Mouse (Mus musculus): ENCODE measurements at regions not wholly inside any gene's neighbourhood (a gene's known extent, or its start where the extent isn't known, plus 50 kb on each side); places are given as distances from the start of the nearest gene placed in this dataset.
"Not testable (repeated sequence)": the region's sequence is repeated elsewhere in the genome, so short reads cannot be mapped to it uniquely, and the experiment has no call there.

DNA sequence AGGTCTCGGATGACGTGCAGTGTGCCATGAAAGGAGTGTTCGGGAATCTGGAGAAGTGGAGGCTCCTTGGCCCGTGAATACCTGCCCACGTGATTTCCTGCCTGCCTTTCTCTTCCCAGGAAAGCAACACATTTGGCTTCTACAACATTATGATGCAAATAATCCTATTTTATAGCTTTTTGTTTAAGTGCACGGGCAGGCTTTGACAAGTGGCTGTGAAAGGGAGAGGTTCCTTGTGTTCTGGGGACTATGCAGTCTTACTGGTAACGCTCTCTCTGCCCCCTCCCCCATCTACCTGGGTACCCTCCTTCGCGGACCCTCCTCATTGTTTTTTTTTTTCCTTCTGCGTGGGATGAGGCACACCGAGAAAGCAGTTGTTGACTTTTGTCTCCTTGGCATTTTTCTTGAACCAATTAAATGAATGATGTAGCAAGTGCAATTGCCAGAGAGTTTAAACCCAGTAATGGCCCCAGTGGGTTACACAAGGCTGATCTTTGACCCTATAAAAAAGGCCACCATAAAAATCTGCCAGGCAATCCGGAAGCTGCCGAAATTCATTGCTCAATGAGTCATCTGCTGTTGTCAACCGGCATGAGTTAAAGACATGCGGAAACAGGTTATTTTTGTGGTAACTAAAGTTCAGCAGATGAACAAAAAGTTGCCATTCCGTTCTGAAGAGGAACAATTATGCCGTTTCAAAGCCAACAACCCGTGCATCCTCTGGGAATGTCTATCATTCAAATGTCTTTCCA is 90.7 kb downstream of the Dusp6 start:
- Histone ChIP-seq H3K36me3 (ENCODE audit: poor library complexity, severe bottlenecking) (no peaks in the 10 kb centered on the region), H3K4me2 (peak overlapping the region; percentile 32; the same call in 1 of the 2 replicates), H3K27ac (no peak overlapping the region), H3K4me1 (0 out of 2 replicates have a peak, but pooled peaks cover 6% of the 10 kb centered on the region), H3K9ac (no peak overlapping the region), H3K4me3 (no peak overlapping the region), H3K27me3 (peaks cover 4% of the 10 kb centered on the region; the same call in 1 of the 2 replicates), H3K9me3 (replicated peaks) (no peaks in the 10 kb centered on the region)
- ATAC-seq, result no peak
- 45% methylated on average over 18 of the region's 18 CpGs for WGBS

DNA sequence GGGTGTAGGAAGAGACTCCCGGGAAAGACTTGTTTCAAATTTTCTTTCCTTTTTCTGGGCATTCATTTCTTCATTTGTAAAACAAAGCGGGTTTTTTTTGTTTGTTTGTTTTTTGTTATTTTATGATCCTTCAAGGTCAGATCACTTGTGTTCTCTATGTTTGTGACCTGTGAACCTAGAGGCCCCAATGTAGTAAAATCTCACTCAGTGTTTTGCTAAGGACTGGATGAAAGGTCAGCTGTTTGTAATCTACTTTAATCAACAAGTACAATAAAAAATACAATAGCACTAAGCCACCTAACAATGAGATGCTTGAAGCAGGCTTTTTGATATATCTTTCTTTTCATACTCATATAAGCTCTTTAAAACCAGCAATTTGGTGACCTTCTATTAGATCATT is 91.3 kb downstream of the Dusp6 start:
- H3K27me3 ChIP-seq, result peaks cover 4% of the 10 kb centered on the region; the same call in 1 of the 2 replicates
- no peak overlapping the region for H3K4me3 ChIP-seq
- no peak overlapping the region for H3K4me2 ChIP-seq
- no peak overlapping the region for H3K27ac ChIP-seq
- no peaks in the 10 kb centered on the region for H3K36me3 ChIP-seq (ENCODE audit: poor library complexity, severe bottlenecking)
- peaks cover 9% of the 10 kb centered on the region; the same call in 1 of the 2 replicates for H3K4me1 ChIP-seq
- no peak for ATAC-seq
- no peaks in the 10 kb centered on the region for H3K9me3 ChIP-seq (replicated peaks)
- H3K9ac ChIP-seq, result no peak overlapping the region
- 97% methylated on average over 2 of the region's 2 CpGs for WGBS

DNA sequence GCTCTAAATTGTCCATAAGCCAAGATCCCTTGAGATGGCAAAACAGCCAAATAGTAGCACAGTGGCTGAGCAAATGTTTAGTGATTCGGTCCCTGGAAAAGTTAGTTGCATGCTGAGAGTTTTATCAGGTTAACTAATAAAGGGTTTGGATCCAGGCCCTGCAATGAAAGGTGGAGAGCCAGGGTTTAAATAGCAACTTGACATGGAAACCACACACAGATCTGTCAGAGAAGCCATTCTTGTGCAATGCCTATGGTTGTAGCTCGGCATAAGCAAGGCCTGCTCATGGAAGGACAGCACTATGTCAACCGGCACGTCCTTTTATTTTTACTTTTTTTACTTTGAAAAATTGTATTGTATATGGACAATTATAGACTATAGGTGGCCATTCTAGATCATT is 92.3 kb downstream of the Dusp6 start:
- H3K9ac ChIP-seq, result no peak overlapping the region
- no peak overlapping the region for H3K27ac ChIP-seq
- WGBS, result 98% methylated on average over 4 of the region's 4 CpGs
- H3K4me3 ChIP-seq, result no peak overlapping the region
- no peaks in the 10 kb centered on the region for H3K9me3 ChIP-seq (replicated peaks)
- H3K4me1 ChIP-seq, result peaks cover 13% of the 10 kb centered on the region; the same call in 1 of the 2 replicates
- peaks cover 4% of the 10 kb centered on the region; the same call in 1 of the 2 replicates for H3K27me3 ChIP-seq
- H3K4me2 ChIP-seq, result no peak overlapping the region
- ATAC-seq, result no peak
- no peaks in the 10 kb centered on the region for H3K36me3 ChIP-seq (ENCODE audit: poor library complexity, severe bottlenecking)

DNA sequence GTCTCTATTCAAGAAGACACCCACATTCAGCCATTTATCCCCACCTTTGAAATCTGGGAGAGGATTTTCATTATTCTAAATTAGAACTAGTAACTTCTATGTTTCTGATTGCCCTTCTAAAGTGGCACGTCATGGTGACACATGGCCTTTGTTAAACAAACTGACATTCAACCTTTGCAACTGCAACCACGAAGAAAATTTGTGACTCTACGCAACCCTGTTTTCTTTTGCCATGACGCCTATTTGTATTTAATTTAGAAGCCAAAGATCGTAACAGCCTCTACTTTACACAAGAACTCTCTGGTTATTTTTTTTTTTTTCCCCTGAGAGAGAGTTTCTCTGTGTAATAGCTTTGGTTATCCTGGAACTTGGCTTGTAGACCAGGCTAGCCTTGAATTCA is 93.2 kb downstream of the Dusp6 start:
- no peak overlapping the region for H3K9ac ChIP-seq
- no peaks in the 10 kb centered on the region for H3K36me3 ChIP-seq (ENCODE audit: poor library complexity, severe bottlenecking)
- no peak overlapping the region for H3K4me3 ChIP-seq
- H3K27me3 ChIP-seq, result peaks cover 12% of the 10 kb centered on the region
- no peak overlapping the region for H3K4me2 ChIP-seq
- H3K9me3 ChIP-seq (replicated peaks), result no peaks in the 10 kb centered on the region
- H3K27ac ChIP-seq, result no peak overlapping the region
- ATAC-seq, result no peak
- H3K4me1 ChIP-seq, result peaks cover 13% of the 10 kb centered on the region; the same call in 1 of the 2 replicates
- 91% methylated on average over 5 of the region's 5 CpGs for WGBS

DNA sequence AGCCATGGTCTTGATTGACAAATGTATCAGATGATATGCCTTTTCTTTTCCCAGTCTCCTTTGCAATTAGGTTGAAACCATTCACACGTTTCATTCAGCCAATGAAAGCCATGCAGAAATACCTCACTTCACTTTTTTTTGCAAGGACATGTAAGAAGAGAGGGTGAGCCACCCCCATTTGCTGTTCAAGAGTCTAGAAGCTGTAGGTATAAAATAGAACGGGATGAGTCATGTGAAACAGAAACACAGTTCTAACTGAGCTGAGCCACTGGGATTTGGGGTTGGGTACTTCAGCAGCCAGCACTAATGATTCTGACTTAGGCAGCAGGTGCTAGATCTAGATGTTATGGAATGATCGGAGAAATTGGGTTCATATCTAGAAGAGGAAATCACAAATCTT is 93.9 kb downstream of the Dusp6 start:
- WGBS, result 85% methylated on average over 3 of the region's 3 CpGs
- Histone ChIP-seq H3K4me1 (peaks cover 13% of the 10 kb centered on the region; the same call in 1 of the 2 replicates), H3K27ac (no peak overlapping the region), H3K27me3 (peaks cover 14% of the 10 kb centered on the region), H3K9me3 (replicated peaks) (no peaks in the 10 kb centered on the region), H3K4me3 (no peak overlapping the region), H3K36me3 (ENCODE audit: poor library complexity, severe bottlenecking) (no peaks in the 10 kb centered on the region), H3K9ac (no peak overlapping the region), H3K4me2 (no peak overlapping the region)
- ATAC-seq, result no peak

DNA sequence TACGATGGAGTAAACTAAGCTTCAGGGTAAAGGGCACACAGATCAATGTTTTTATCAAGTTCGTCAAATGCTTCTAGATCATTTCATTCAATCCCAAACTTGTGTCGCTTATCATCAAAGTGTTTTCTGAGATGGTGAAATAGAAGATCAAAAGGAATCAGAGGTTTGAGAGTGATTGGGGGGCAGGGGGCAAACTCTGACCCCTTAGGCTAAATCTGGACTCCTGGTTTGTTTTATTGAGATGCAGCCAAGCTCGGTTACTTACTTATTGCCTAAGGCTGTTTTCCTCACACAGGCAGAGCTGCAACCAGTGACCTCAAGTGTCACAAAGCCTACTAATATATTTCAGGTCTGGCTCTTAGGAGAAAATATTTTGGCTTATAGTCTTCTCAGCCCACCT is 94.3 kb downstream of the Dusp6 start:
- no peaks in the 10 kb centered on the region for H3K36me3 ChIP-seq (ENCODE audit: poor library complexity, severe bottlenecking)
- ATAC-seq, result no peak
- peaks cover 18% of the 10 kb centered on the region for H3K27me3 ChIP-seq
- H3K4me2 ChIP-seq, result no peak overlapping the region
- H3K9me3 ChIP-seq (replicated peaks), result no peaks in the 10 kb centered on the region
- no peak overlapping the region for H3K27ac ChIP-seq
- no peak overlapping the region for H3K4me3 ChIP-seq
- WGBS, result 75% methylated on average over 4 of the region's 4 CpGs
- H3K4me1 ChIP-seq, result peaks cover 13% of the 10 kb centered on the region; the same call in 1 of the 2 replicates
- H3K9ac ChIP-seq, result no peak overlapping the region

DNA sequence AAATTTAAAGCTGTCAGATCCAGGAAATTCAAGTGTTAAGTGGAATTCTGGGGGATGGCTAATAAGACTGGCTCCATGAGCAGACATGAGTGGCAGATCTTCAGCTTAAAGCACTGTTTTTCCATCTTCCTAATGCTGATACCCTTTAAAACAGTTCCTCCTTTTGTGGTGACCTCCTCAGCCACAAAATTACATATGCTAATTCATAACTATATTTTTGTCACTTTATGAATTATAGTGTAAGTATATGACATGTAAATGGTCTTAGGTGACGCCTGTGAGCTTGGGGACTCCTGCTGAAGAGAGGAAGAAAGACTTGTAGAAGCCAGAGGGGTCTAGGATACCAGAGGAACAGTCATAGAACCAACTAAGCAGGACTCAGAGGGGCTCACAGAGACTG is 95.2 kb downstream of the Dusp6 start:
- Histone ChIP-seq H3K36me3 (ENCODE audit: poor library complexity, severe bottlenecking) (no peaks in the 10 kb centered on the region), H3K4me2 (no peak overlapping the region), H3K4me1 (peaks cover 13% of the 10 kb centered on the region; the same call in 1 of the 2 replicates), H3K9me3 (replicated peaks) (no peaks in the 10 kb centered on the region), H3K27me3 (peaks cover 20% of the 10 kb centered on the region), H3K27ac (no peak overlapping the region), H3K4me3 (no peak overlapping the region), H3K9ac (no peak overlapping the region)
- ATAC-seq, result no peak
- 86% methylated on average over 1 of the region's 1 CpGs for WGBS

DNA sequence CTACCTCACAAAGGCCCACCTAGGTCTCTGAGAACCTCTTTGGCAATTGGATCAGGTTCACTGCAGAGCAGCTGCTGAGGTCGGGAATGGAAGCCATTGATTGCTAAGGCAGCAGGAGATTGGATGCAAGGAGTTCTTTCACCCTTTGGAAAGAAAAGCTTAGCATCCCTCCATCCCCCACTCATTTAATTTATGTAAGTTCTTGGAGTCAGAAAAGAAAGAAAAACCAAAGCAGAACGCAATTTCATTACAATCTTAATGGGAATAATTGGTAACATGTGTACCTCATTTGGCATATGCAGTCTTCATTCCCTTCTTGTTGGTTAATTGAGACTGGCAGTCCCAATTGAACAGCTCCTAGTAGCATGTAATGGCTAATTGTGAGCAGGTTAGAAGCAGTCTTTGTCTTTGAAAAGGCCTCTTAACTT is 96.4 kb downstream of the Dusp6 start:
- no peaks in the 10 kb centered on the region; the same call in 1 of the 2 replicates for H3K9me3 ChIP-seq (replicated peaks)
- H3K4me1 ChIP-seq, result peaks cover 7% of the 10 kb centered on the region; the same call in 1 of the 2 replicates
- WGBS, result 10% methylated on average over 2 of the region's 2 CpGs
- H3K4me2 ChIP-seq, result no peak overlapping the region
- H3K9ac ChIP-seq, result no peak overlapping the region
- no peaks in the 10 kb centered on the region for H3K36me3 ChIP-seq (ENCODE audit: poor library complexity, severe bottlenecking)
- no peak overlapping the region for H3K27ac ChIP-seq
- peaks cover 20% of the 10 kb centered on the region for H3K27me3 ChIP-seq
- ATAC-seq, result peak; percentile 88
- H3K4me3 ChIP-seq, result no peak overlapping the region

DNA sequence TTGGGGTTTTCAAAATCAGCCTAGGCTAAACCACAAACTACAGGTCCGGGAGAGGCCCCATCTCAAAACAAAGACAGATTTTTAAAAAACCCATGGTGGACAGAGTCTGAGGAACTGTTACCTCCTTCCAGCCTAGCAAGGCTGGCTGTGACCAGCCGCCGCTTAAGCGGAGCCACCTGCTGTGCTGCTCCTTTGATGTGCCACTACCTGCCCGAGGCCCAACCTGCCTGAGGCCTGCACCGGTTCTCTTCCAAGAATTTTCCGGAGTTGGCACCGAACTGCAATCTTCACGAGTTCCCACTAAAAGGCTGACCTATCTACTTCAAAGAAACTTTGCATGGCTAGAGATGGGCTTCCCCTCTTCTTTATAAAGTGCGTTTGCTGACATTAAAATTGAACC is 97.6 kb downstream of the Dusp6 start:
- H3K36me3 ChIP-seq (ENCODE audit: poor library complexity, severe bottlenecking); H3K27ac ChIP-seq; H3K4me2 ChIP-seq; H3K9ac ChIP-seq; H3K4me1 ChIP-seq; H3K9me3 ChIP-seq (replicated peaks); H3K4me3 ChIP-seq; ATAC-seq: not testable (repeated sequence)
- peaks cover 20% of the 10 kb centered on the region for H3K27me3 ChIP-seq
- WGBS, result 49% methylated on average over 10 of the region's 10 CpGs

DNA sequence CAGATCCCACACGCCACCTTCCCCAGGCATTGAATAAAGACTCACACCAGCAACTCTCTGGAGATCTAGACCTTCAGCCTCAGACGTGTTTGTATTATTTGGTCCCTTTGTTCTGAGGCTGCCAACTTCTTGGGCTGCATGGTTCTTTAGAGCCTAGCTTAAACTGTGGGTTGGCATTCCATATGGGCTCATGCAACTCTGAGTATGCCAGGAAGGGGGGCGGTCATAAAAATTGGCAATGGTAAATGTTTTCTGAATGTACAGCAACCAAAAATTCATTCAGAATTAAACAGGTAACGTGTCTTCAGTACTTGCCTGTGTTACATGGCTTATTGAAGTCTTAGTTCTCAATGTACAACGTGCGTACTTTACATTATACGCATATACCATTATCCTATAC is 103.1 kb downstream of the Dusp6 start:
- Histone ChIP-seq H3K4me3 (no peak overlapping the region), H3K36me3 (ENCODE audit: poor library complexity, severe bottlenecking) (no peaks in the 10 kb centered on the region), H3K4me1 (no peaks in the 10 kb centered on the region), H3K9me3 (replicated peaks) (no peaks in the 10 kb centered on the region; the same call in 1 of the 2 replicates), H3K4me2 (no peak overlapping the region), H3K27me3 (peaks cover 8% of the 10 kb centered on the region), H3K27ac (no peak overlapping the region), H3K9ac (no peak overlapping the region)
- no peak for ATAC-seq
- WGBS, result 87% methylated on average over 7 of the region's 7 CpGs

DNA sequence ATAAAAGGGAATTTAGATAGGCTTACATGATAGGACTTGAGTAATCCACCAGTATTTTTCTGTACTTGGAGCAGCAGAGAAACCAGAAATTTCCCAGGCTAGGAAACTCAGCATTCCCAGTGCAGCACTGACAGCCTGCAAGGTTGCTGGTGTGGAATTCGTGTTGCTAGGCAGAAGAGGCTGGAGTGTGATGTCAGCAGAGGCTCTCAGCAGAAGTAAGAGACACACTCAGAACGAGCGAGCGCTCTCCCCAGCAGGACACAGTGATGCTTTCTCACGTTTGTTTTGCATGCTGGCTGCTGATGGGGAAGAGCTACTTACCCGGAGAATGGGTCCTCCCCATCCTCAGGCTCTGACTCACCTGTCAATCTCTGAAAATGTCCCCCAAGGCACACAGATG is 104.7 kb downstream of the Dusp6 start:
- 45% methylated on average over 6 of the region's 6 CpGs for WGBS
- Histone ChIP-seq H3K4me2 (no peak overlapping the region), H3K4me1 (no peaks in the 10 kb centered on the region), H3K9me3 (replicated peaks) (no peaks in the 10 kb centered on the region; the same call in 1 of the 2 replicates), H3K9ac (no peak overlapping the region), H3K27ac (no peak overlapping the region), H3K4me3 (no peak overlapping the region), H3K27me3 (no peaks in the 10 kb centered on the region), H3K36me3 (ENCODE audit: poor library complexity, severe bottlenecking) (no peaks in the 10 kb centered on the region)
- 0 out of 2 replicates have a peak, but pooled peaks have one; percentile 38 for ATAC-seq

DNA sequence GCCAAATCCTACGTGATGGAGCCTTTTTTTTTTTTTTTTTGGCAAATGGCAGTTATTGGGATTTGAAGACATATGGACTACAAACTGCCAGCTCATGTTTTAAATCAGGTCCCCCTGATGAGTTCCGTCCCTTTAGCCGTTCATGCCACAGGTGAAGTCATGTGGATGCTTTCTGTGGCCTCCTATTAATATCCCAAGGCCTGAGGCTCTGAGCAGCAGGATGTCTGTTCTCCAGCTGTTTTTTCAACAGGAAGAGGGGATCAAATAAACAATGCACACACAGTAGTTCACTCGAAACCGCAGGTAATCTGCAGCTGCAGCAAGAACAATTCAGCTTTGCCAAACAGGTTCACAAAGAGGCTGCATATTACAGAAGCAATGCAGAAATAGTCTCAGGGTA is 112.1 kb downstream of the Dusp6 start:
- WGBS, result 52% methylated on average over 5 of the region's 5 CpGs
- H3K4me2 ChIP-seq, result no peak overlapping the region
- no peak for ATAC-seq
- H3K27me3 ChIP-seq, result no peaks in the 10 kb centered on the region
- no peaks in the 10 kb centered on the region for H3K36me3 ChIP-seq (ENCODE audit: poor library complexity, severe bottlenecking)
- no peaks in the 10 kb centered on the region for H3K9me3 ChIP-seq (replicated peaks)
- H3K4me3 ChIP-seq, result no peak overlapping the region
- H3K27ac ChIP-seq, result no peak overlapping the region
- H3K9ac ChIP-seq, result no peak overlapping the region
- no peaks in the 10 kb centered on the region for H3K4me1 ChIP-seq

DNA sequence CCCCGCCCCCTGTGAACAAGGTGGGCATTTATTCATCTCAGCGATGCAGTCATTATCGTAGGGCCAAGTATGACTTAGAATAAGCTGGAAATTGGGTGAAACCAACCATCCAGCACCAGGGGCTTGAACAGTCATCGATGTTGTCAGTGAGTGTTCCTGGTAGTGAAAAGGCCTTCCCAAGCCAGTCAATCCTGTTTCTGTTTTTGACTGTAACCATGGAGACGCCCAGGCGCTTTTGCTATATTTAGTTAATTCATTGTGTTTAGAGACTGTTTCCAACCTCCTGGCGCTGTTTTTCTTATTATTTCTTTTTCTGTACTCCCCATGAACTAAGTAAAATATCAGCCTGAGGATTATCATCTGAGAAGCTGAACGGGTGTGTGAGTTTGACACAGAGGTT is 113.4 kb downstream of the Dusp6 start:
- H3K9ac ChIP-seq, result no peak overlapping the region
- 73% methylated on average over 8 of the region's 8 CpGs for WGBS
- ATAC-seq, result no peak
- no peaks in the 10 kb centered on the region for H3K9me3 ChIP-seq (replicated peaks)
- H3K4me1 ChIP-seq, result no peaks in the 10 kb centered on the region
- no peak overlapping the region for H3K4me2 ChIP-seq
- H3K27me3 ChIP-seq, result no peaks in the 10 kb centered on the region
- H3K4me3 ChIP-seq, result no peak overlapping the region
- H3K27ac ChIP-seq, result no peak overlapping the region
- no peaks in the 10 kb centered on the region for H3K36me3 ChIP-seq (ENCODE audit: poor library complexity, severe bottlenecking)
